Mouse (Mus musculus) gonadal fat pad, adult 2 months (tissue): ENCODE results near the gene Cdkn1b. TPM values are rescaled to one million over a fixed set of nuclear protein-coding genes. Genes with fewer than 3 reads are reported as not detected.

Source experiments
- DNase-seq: peaks from one replicate; pipeline ENCODE4 v3.0.0-alpha.2; 2012; ENCODE audit warnings: low read depth
- polyA plus RNA-seq: library from polyadenylated mRNA; depleted of rRNA; stranded (reverse); fragments of >200 nt; gene quantifications from 2 replicates; pipeline ENCODE4 v1.2.3, GENCODE M21; 2012; rRNA removed

The Cdkn1b gene
- polyA plus RNA-seq, 1 experiment, result 10.9 TPM

GRCm38 (mm10) chr6:134972096-134972495 is 51.9 kb downstream of the Cdkn1b start:
- DNase-seq, result no peak

Other genes starting within 250 kb of the Cdkn1b start
- 11.4 and 14.1 TPM in 2 replicates for gene Dusp16, start 127.8 kb upstream of the Cdkn1b start, polyA plus RNA-seq
- 17.4 and 18.0 TPM in 2 replicates for gene Crebl2, start 90.2 kb upstream of the Cdkn1b start, polyA plus RNA-seq
- 7.1 and 8.5 TPM in 2 replicates for gene Gpr19, start 21.8 kb upstream of the Cdkn1b start, polyA plus RNA-seq
- gene Apold1, start 61.3 kb downstream of the Cdkn1b start, polyA plus RNA-seq, result 2.6 and 2.7 TPM in 2 replicates
- gene Ddx47, start 91.2 kb downstream of the Cdkn1b start, polyA plus RNA-seq, result 35.0 and 42.1 TPM in 2 replicates
- 2.8 and 4.7 TPM in 2 replicates for gene Gprc5a, start 145.2 kb downstream of the Cdkn1b start, polyA plus RNA-seq
- 0.12 TPM in 1 of 2 replicates, not detected in the other for gene Gprc5d, start 197.9 kb downstream of the Cdkn1b start, polyA plus RNA-seq